Mouse (Mus musculus) forebrain, postnatal 0 days (tissue): ENCODE data around the gene Mcidas. TPM values are rescaled to one million over a fixed set of nuclear protein-coding genes. Genes with fewer than 3 reads are reported as not detected.

Experiments used
- ATAC-seq: fragments of 200-750 bp; cut with Nextera tagmentation; 2 replicates; pipeline ENCODE4 v1.8.0; 2017; ENCODE audit warnings: mild to moderate bottlenecking, moderate library complexity
- DNase-seq: peaks from one replicate; pipeline ENCODE4 v3.0.0-alpha.2; 2015
- H3K27ac ChIP-seq: fragments of 300-500 bp; sonication (generic); 2 replicates; pipeline ENCODE4 v1.5.1; 2014; ENCODE audit warnings: low read depth, mild to moderate bottlenecking, antibody characterized with exemption, low read length, moderate library complexity, mixed read lengths
- H3K27me3 ChIP-seq: fragments of 300-500 bp; sonication (generic); 2 replicates; pipeline ENCODE4 v1.6.1; 2014; ENCODE audit warnings: mild to moderate bottlenecking, low read length, mixed read lengths; ENCODE audit not compliant: insufficient read depth
- H3K36me3 ChIP-seq: fragments of 300-500 bp; sonication (generic); 2 replicates; pipeline ENCODE4 v1.6.1; 2014; ENCODE audit warnings: mild to moderate bottlenecking, moderate library complexity; ENCODE audit not compliant: insufficient read depth
- H3K4me1 ChIP-seq: fragments of 300-500 bp; sonication (generic); 2 replicates; pipeline ENCODE4 v1.6.1; 2014; ENCODE audit warnings: antibody characterized with exemption; ENCODE audit not compliant: insufficient read depth
- H3K4me2 ChIP-seq: fragments of 300-500 bp; sonication (generic); 2 replicates; pipeline ENCODE4 v1.6.1; 2014; ENCODE audit warnings: low read depth, mild to moderate bottlenecking, moderate library complexity
- H3K4me3 ChIP-seq: fragments of 300-500 bp; sonication (generic); 2 replicates; pipeline ENCODE4 v1.5.1; 2014; ENCODE audit warnings: low read depth, low read length, mixed read lengths
- H3K9ac ChIP-seq: fragments of 300-500 bp; sonication (generic); 2 replicates; pipeline ENCODE4 v1.6.1; 2014; ENCODE audit warnings: mild to moderate bottlenecking
- H3K9me3 ChIP-seq: fragments of 300-500 bp; sonication (generic); 2 replicates; pipeline ENCODE4 v1.6.1; 2016; ENCODE audit warnings: low read length
- CTCF ChIP-seq: sonication (generic); IDR thresholded peaks from 2 replicates; pipeline ENCODE4 v1.5.1; 2016; ENCODE audit warnings: antibody characterized with exemption, control low read depth, low read depth
- WGBS: fragments of 180-500 bp; shearing (Covaris S2); extraction: QIAGEN DNeasy Blood & Tissue Kit; methylation state at CpG from one replicate; pipeline ENCODE4 v1.1.7; 2014; 5-methylcytosine and 5-hydroxymethylcytosine counted together
- polyA plus RNA-seq: library from polyadenylated mRNA; unstranded; fragments of >200 nt; fragmentation: Nextera tagmentation; extraction: Ambion mirVana; gene quantifications from 2 replicates; pipeline ENCODE4 v1.2.1, GENCODE M21; 2015
- total RNA-seq: library from RNA; depleted of rRNA; stranded (reverse); fragments of >200 nt; gene quantifications from 2 replicates; pipeline ENCODE4 v1.2.3, GENCODE M21; 2014

The Mcidas gene
- total and polyA plus RNA-seq, 2 experiments from 2014 or later = 1.8 to 1.9 TPM

- Histone ChIP-seq H3K36me3 (no peaks in the 10 kb centered on the region), H3K9me3 (no peaks in the 10 kb centered on the region), H3K27ac (no peak overlapping the region), H3K4me3 (no peak overlapping the region), H3K27me3 (no peaks in the 10 kb centered on the region; the same call in 1 of the 2 replicates), H3K9ac (no peak overlapping the region), H3K4me2 (no peak overlapping the region), H3K4me1 (no peaks in the 10 kb centered on the region)
- 44% methylated on average over 10 of the region's 10 CpGs for WGBS
- no peak for DNase-seq
- no peak for ATAC-seq
- TF ChIP-seq CTCF = no peak
These were observed 16.9 kb upstream of the Mcidas start for GRCm38 (mm10) chr13:112976720-112977119.

DNA sequence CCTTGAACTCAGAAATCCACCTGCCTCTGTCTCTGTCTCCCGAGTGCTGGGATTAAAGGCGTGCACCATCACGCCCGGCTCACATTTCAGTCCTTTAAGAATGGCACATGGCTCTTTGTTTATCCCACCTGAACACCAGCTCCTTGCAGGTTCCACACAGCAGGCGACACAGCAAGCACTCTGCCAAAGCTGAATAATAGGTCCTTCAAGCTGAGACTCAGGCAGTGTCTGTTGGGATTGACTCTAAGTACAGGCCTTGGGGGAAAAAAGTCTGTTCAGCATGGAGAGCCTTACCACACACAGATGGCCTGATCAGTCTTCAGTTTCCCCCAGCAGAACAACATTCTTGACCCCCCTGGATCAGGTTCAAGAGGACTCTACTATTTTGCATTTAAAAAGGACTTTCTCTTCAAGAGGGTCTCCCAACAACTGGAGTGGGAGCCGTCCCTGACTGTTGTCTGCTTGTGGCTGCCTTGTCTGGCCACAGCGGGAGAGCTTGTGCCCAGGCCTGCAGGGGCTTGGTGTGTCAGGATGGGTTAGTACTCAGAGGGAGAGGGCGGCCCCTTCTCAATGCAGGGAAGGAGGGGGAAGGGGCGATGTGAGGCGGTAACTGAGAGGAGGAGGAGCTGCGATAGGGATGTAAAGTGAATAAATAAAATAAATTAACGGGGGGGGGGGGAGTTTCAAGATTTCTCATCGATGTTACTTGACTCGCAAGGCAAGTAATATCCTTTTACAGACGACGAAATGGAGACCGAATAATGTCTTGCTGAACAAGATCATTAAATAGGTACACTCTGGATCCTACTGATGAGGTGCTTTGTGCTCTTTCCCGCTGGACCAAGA is 7.8 kb upstream of the Mcidas start:
- peaks cover 10% of the 10 kb centered on the region for H3K4me1 ChIP-seq
- no peak overlapping the region for H3K9ac ChIP-seq
- peaks cover 38% of the 10 kb centered on the region for H3K27me3 ChIP-seq
- DNase-seq (no peak), ATAC-seq (no peak)
- WGBS = 8% methylated on average over 18 of the region's 18 CpGs
- H3K36me3 ChIP-seq = no peaks in the 10 kb centered on the region
- H3K4me3 ChIP-seq = no peak overlapping the region
- H3K9me3 ChIP-seq = no peaks in the 10 kb centered on the region
- no peak overlapping the region for H3K27ac ChIP-seq
- 0 out of 2 replicates have a peak overlapping the region, but pooled peaks have one; percentile 2 for H3K4me2 ChIP-seq
- no peak for TF ChIP-seq CTCF

GRCm38 (mm10) chr13:112986451-112986950 is 7.1 kb upstream of the Mcidas start:
- 0 out of 2 replicates have a peak overlapping the region, but pooled peaks have one; percentile 2 for H3K4me3 ChIP-seq
- 1% methylated on average over 17 of the region's 17 CpGs for WGBS
- peaks cover 45% of the 10 kb centered on the region for H3K27me3 ChIP-seq
- H3K4me1 ChIP-seq = peaks cover 10% of the 10 kb centered on the region
- H3K9ac ChIP-seq = no peak overlapping the region
- no peak for DNase-seq
- no peak overlapping the region for H3K27ac ChIP-seq
- no peak for ATAC-seq
- no peaks in the 10 kb centered on the region for H3K9me3 ChIP-seq
- 0 out of 2 replicates have a peak overlapping the region, but pooled peaks have one; percentile 2 for H3K4me2 ChIP-seq
- no peak for TF ChIP-seq CTCF
- no peaks in the 10 kb centered on the region for H3K36me3 ChIP-seq

DNA sequence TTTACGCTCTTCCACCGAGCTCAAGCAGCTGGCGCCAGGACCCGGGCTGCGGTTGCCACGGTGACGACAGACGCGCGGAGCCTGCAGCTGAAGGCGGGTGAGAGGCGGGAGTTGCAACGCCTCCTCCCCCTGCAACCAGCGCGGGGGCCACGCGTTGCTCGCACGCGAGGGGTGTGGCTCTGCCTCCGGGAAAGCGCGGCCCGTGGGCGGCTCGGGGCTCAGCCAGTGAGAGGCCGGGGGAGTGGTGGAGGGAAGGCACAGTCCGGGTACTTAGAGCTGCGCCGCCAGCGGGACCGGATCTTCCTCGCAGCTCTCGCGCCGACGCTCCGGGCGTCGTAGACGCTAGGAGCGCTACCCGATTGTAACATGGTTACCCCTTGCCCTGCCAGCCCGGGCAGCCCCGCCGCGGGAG is 6.1 kb upstream of the Mcidas start, which contains the start of gene Ccno:
TSS of gene Ccno (plus strand) at position 271 of the 412 bp plus-strand sequence.
- H3K9me3 ChIP-seq = no peaks in the 10 kb centered on the region
- H3K4me2 ChIP-seq = peak within 1 kb of the TSS; percentile 97
- H3K27me3 ChIP-seq = peaks cover 52% of the 10 kb centered on the region
- H3K36me3 ChIP-seq = no peaks in the 10 kb centered on the region
- ATAC-seq (peak; percentile 98), DNase-seq (peak; percentile 95)
- H3K4me3 ChIP-seq = peak within 1 kb of the TSS; percentile 56
- peak within 1 kb of the TSS; percentile 45; the same call in 1 of the 2 replicates for H3K27ac ChIP-seq
- WGBS = under 1% methylated on average over 47 of the region's 47 CpGs
- peak within 1 kb of the TSS; percentile 43 for H3K9ac ChIP-seq
- no peak; the same call in none of the 2 replicates for TF ChIP-seq CTCF
- H3K4me1 ChIP-seq = peaks cover 10% of the 10 kb centered on the region

GRCm38 (mm10) chr13:112987991-112988390 is 5.7 kb upstream of the Mcidas start:
- H3K27ac ChIP-seq = peak overlapping the region; percentile 45; the same call in 1 of the 2 replicates
- peak overlapping the region; percentile 97 for H3K4me2 ChIP-seq
- H3K4me1 ChIP-seq = peaks cover 10% of the 10 kb centered on the region
- DNase-seq (peak; percentile 57), ATAC-seq (peak; percentile 38)
- no peaks in the 10 kb centered on the region for H3K36me3 ChIP-seq
- H3K4me3 ChIP-seq = peak overlapping the region; percentile 56
- H3K9ac ChIP-seq = peak overlapping the region; percentile 43
- WGBS = 2% methylated on average over 39 of the region's 39 CpGs
- H3K27me3 ChIP-seq = peaks cover 55% of the 10 kb centered on the region
- no peaks in the 10 kb centered on the region for H3K9me3 ChIP-seq
- no peak for TF ChIP-seq CTCF

GRCm38 (mm10) chr13:112988866-112989265 is 4.8 kb upstream of the Mcidas start:
- peak overlapping the region; percentile 97 for H3K4me2 ChIP-seq
- H3K27me3 ChIP-seq = peaks cover 63% of the 10 kb centered on the region
- peak overlapping the region; percentile 56 for H3K4me3 ChIP-seq
- no peak for TF ChIP-seq CTCF
- H3K9me3 ChIP-seq = no peaks in the 10 kb centered on the region
- no peak overlapping the region for H3K9ac ChIP-seq
- H3K27ac ChIP-seq = no peak overlapping the region
- ATAC-seq (no peak), DNase-seq (no peak)
- peaks cover 10% of the 10 kb centered on the region for H3K4me1 ChIP-seq
- no peaks in the 10 kb centered on the region for H3K36me3 ChIP-seq
- 2% methylated on average over 19 of the region's 19 CpGs for WGBS

DNA sequence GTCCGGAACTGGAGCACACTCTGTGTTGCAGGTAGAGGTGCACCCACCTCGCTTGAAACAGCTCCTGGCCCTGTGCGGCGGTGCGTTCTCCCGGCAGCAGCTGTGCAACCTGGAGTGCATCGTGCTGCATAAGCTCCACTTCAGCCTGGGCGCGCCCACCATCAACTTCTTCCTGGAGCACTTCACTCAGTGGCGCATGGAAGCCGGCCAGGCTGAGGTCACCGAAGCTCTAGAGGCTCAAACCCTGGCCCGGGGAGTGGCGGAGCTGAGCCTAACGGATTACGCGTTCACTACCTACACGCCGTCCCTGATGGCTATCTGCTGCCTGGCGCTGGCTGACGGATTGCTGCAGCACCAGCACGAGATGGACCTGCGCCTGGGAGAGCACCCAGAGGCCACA is 4.1 kb upstream of the Mcidas start:
- H3K9ac ChIP-seq = no peak overlapping the region
- H3K27ac ChIP-seq = no peak overlapping the region
- H3K4me1 ChIP-seq = peaks cover 10% of the 10 kb centered on the region
- H3K9me3 ChIP-seq = no peaks in the 10 kb centered on the region
- H3K27me3 ChIP-seq = peaks cover 69% of the 10 kb centered on the region
- no peak overlapping the region; the same call in 1 of the 2 replicates for H3K4me3 ChIP-seq
- ATAC-seq (no peak), DNase-seq (no peak)
- H3K36me3 ChIP-seq = no peaks in the 10 kb centered on the region
- no peak for TF ChIP-seq CTCF
- H3K4me2 ChIP-seq = no peak overlapping the region
- 2% methylated on average over 23 of the region's 23 CpGs for WGBS
